10 mouse cellular contexts compared by ENCODE assay signal in genomic region chr2:132741862-132742347, GRCm38 (mm10). TPM values are rescaled to one million over a fixed set of nuclear protein-coding genes. Genes with fewer than 3 reads are reported as not detected.
A peak's percentile ranks its signal among the peaks of the same experiment; 100 is the strongest.
DNase-seq lines count a peak whose midpoint lies in the region; ATAC-seq lines count a peak whose summit lies in the region.
"Had no signal": no experiment of that assay in that cellular context is flagged by ENCODE, and none has a peak within 500 bp of the region (broad histone marks: within the 10 kb centered on the region; RNA-seq: fewer than 3 reads in every experiment).

No protein-coding gene starts in this region.

- no peak overlapping the region for H3K9ac ChIP-seq in forebrain, embryonic 12.5 days
- H3K9ac ChIP-seq in forebrain, embryonic 14.5 days (ENCODE audit: low read length), result no peak overlapping the region
- H3K9ac ChIP-seq: liver, embryonic 15.5 days had no signal

- H3K4me1 ChIP-seq in forebrain, embryonic 12.5 days, result peaks cover 8% of the 10 kb centered on the region
- H3K4me1 ChIP-seq in forebrain, embryonic 14.5 days (ENCODE audit: control insufficient read depth, insufficient read depth, low read length), result no peaks in the 10 kb centered on the region
- H3K4me1 ChIP-seq: liver, embryonic 15.5 days had no signal

- no peak overlapping the region for H3K27ac ChIP-seq in forebrain, embryonic 12.5 days
- no peak overlapping the region for H3K27ac ChIP-seq in forebrain, embryonic 14.5 days (ENCODE audit: low read depth, low read length)
- H3K27ac ChIP-seq: liver, embryonic 15.5 days had no signal

- H3K36me3 ChIP-seq in forebrain, embryonic 12.5 days (replicated peaks), result no peaks in the 10 kb centered on the region
- H3K36me3 ChIP-seq in forebrain, embryonic 14.5 days (ENCODE audit: control insufficient read depth, insufficient read depth, low read length), result no peaks in the 10 kb centered on the region
- H3K36me3 ChIP-seq: liver, embryonic 15.5 days had no signal

- intact Hi-C loops in left cerebral cortex, postnatal 25 days (cut with DNase I), result no loop called here

- H3K4me3 ChIP-seq in forebrain, embryonic 12.5 days (replicated peaks), result no peak overlapping the region
- H3K4me3 ChIP-seq in forebrain, embryonic 14.5 days (ENCODE audit: low read depth, low read length), result no peak overlapping the region
- H3K4me3 ChIP-seq: liver, embryonic 15.5 days had no signal

- H3K9me3 ChIP-seq in forebrain, embryonic 12.5 days, result no peaks in the 10 kb centered on the region
- no peaks in the 10 kb centered on the region for H3K9me3 ChIP-seq in forebrain, embryonic 14.5 days (replicated peaks; ENCODE audit: control insufficient read depth, low read length)
- H3K9me3 ChIP-seq: liver, embryonic 15.5 days had no signal

- no peaks in the 10 kb centered on the region for H3K27me3 ChIP-seq in forebrain, embryonic 12.5 days
- no peaks in the 10 kb centered on the region for H3K27me3 ChIP-seq in forebrain, embryonic 14.5 days (replicated peaks; ENCODE audit: control insufficient read depth, insufficient read depth, low read length)
- H3K27me3 ChIP-seq: liver, embryonic 15.5 days had no signal

- H3K4me2 ChIP-seq in forebrain, embryonic 12.5 days, result no peak overlapping the region
- H3K4me2 ChIP-seq in forebrain, embryonic 14.5 days (ENCODE audit: low read length), result no peak overlapping the region
- H3K4me2 ChIP-seq: liver, embryonic 15.5 days had no signal

- ATAC-seq in forebrain, embryonic 12.5 days (ENCODE audit: low FRiP score), result peak; percentile 49; the same call in 1 of the 2 replicates
- no peak for ATAC-seq in forebrain, embryonic 14.5 days

- no peak for DNase-seq in forebrain, embryonic 14.5 days (ENCODE audit: low spot score)
- peak; percentile 29 for DNase-seq in ZHBTc4 (ENCODE audit: low read depth, low spot score)
- peak; percentile 26 to 38 for DNase-seq in kidney, adult 8-10 months
- DNase-seq in left cerebral cortex, postnatal 25 days (ENCODE audit: low spot score in 2 of 2), result peak; percentile 61 to 90
- no peak for DNase-seq in spleen, postnatal 4 days (ENCODE audit: low spot score in 2 of 2)
- no peak for DNase-seq in gastrocnemius, postnatal 25 days
- no peak for DNase-seq in heart, adult 9 months (ENCODE audit: low spot score in 2 of 2)
- DNase-seq: cerebellum, adult 8-10 months had no signal

- 45% methylated on average over 8 of the region's 8 CpGs for WGBS in forebrain, embryonic 12.5 days
- WGBS in forebrain, embryonic 14.5 days, result 42% methylated on average over 8 of the region's 8 CpGs

RNA-seq across cellular contexts. Expression of gene Chgb, which starts 39.2 kb away (rescaled TPM):
- 18.5 and 19.4 TPM in 2 replicates for polyA plus RNA-seq in forebrain, embryonic 12.5 days (2016; fragmentation: Nextera tagmentation; extraction: Ambion mirVana)
- 23.1 and 27.0 TPM in 2 replicates for polyA plus RNA-seq in forebrain, embryonic 14.5 days (2014; fragmentation: Nextera tagmentation; extraction: Ambion mirVana)
- total RNA-seq in left cerebral cortex, postnatal 25 days (2021), result 100 to 1,000 TPM; 261 TPM
- under 1 TPM; 0.10 to 0.21 TPM for total RNA-seq in gastrocnemius, postnatal 25 days (2021)

RNA-seq across cellular contexts. Expression of gene Shld1, which starts 55.2 kb away (rescaled TPM):
- polyA plus RNA-seq in forebrain, embryonic 12.5 days (2016; fragmentation: Nextera tagmentation; extraction: Ambion mirVana), result 17.3 and 19.7 TPM in 2 replicates
- polyA plus RNA-seq in forebrain, embryonic 14.5 days (2014; fragmentation: Nextera tagmentation; extraction: Ambion mirVana), result 25.8 and 30.8 TPM in 2 replicates
- total RNA-seq in left cerebral cortex, postnatal 25 days (2021), result 10 to 100 TPM in 1 of 2 experiments, 1 to 10 TPM in 1; 8.5 to 11.8 TPM
- 1 to 10 TPM; 5.0 TPM for total RNA-seq in gastrocnemius, postnatal 25 days (2021)

Comparison
In these comparisons a context has a peak if more than half of its experiments do, and no peak if none do; other contexts are left out.
1. DNase-seq: peak in ZHBTc4 (single experiment), kidney, adult 8-10 months (2 of 2) and left cerebral cortex, postnatal 25 days (2 of 2); none in forebrain, embryonic 14.5 days (single experiment), spleen, postnatal 4 days (0 of 2), gastrocnemius, postnatal 25 days (single experiment) and heart, adult 9 months (0 of 2).
2. RNA of gene Chgb, which starts 39.2 kb away (total RNA-seq): 261 TPM in left cerebral cortex, postnatal 25 days; 0.10 to 0.21 TPM in gastrocnemius, postnatal 25 days; every median in the first group is over 100 times any median in the second.